Mouse (Mus musculus) mouse trophoblast stem cell (cell line): Measurements from ENCODE around the gene Ube2c.

Experiments
- in situ Hi-C, 2 experiments: fragments of 300-500 bp; cut with MseI, MboI; formaldehyde crosslinking; loops; 2 replicates in 1 of 2; 3 replicates in 1 of 2; pipeline ENCODE4 v1.15.1; 2025

Ube2c gene

DNA sequence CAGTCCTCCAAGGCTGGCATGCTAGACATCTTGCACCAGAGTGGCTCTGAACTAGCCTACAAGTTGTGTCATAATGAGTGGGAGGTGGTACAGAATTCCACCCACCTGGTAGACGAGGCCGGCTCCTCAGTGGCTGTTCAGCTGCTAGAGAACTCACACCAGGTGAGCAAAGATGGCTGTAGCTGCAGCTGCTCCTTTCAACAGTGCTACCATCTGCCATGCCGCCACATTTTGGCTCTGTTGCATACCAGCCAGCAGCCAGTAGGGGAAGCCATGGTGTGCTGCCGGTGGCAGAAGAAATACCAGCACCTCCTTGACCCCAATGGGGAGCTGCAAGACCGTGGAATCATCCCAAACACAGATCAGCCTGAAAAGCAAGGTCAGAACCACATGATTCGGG lies 51.4 kb downstream of the Ube2c start:
- in situ Hi-C loops: no loop called here

DNA sequence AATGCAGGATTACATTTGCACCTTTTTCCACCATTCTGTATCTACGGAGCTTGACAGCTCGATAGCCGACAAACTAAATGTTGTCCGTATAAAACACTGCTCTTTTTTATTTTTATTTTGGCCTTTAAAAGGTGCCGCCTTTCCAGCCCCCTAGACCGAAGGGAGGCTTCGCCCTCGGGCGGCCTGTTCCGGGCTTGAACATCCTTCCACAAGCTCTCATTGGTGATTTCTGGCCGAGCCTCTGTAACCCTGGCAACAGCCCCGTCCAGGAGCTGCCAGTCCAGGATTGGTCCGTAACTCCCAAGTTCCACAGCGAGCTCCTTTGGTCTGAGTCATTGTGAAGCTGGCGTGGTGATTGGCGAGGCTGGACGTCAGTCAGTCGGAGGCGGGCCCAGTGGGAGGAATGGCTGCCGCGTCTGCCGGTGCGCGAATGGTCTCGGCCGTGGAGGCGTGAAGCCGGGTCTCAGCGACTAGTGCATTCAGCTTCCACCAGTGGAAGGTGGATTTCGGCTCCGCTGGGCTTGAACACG lies 53.0 kb downstream of the Ube2c start, which contains the start of gene Zswim1:
TSS of gene Zswim1 (plus strand) at position 51 of the 530 bp plus-strand sequence.
- in situ Hi-C loops: no loop called here

DNA sequence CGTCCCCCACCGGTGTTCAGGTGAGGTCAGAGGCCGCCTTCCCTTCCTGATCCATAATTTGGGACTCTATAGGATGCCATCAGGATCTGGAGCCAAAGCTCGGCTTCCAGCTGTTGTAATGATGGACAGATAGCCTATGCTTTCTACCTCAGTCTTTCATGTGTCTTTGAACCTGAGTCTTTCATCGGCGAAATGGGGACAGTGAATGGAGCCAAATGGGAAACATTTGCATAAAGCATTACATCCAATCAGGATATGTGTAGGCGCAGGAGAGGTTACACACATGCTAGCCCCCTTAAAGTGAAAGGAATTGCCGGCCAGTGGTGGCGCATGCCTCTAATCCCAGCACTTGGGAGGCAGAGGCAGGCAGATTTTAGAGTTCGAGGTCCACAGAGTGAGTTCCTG lies 53.5 kb downstream of the Ube2c start:
- in situ Hi-C loops: no loop called here

DNA sequence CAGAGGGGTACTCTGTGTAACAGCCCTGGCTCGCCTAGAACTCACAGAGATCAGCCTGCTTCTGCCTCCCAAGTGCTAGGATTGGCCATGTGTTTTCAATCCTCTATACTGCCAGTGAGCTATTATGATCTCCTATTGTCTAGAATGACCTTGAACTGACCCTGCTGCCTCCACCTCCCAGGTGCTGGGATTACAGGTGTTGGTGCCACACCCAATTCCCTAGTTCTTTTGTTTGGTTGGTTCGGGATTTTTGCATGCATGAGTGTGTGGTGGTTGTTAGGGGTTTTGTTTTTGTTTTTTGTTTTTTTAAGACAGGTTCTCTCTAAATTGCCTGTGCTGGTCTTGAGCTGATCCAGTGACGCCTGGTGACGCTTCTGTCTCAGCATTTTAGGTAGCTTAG lies 54.3 kb downstream of the Ube2c start:
- in situ Hi-C loops: no loop called here

DNA sequence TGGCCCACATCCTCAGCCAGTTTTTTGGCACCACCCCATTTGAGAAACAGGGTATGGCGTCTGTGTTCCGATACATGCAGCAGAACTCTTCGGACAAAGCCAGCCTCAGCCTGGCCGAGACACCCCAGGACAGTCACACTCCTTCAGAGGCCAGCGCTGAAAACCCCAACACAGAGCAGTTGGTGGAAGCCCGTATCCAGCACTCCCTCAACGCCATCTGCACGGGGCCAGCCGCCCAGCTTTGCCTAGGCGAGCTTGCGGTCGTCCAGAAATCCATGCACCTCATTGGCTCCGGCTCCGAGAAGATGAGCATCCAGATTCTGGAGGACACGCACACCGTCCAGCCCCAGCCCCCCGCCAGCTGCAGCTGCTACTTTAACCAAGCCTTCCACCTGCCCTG lies 55.8 kb downstream of the Ube2c start:
- in situ Hi-C loops: no loop called here

DNA sequence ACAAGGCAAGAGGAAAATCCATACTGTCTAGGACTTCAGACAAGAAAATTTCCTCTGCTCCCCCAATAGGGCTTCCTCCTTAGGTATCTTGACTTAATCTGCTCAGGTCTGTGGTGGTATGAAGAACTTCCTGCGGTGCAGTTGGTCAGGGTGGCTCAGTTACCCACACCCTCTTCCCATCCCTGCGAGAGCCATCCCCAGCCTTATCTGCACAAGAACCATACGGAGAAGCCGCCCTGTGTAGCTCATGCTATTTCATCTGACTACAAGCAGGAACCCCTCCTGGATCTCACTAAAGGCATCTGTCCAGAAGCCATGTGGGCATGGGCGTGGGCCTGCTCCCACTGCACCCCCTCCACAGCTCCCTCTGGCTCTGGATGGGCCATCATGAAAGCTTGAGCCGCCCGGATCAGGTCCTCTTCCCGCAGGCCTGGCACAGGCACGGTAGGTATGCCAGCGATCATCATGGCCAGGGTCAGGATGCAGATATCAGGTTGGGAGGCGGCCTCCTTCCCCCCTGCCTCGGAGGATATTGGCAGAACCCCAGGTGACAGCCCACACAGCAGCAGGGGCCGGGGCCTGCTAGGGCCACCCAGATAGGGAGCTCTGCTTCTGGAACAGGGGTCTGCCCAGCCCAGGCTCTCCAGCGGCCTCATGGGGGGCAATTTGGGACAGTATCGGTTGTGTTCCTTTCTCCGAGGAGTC lies 57.6 kb downstream of the Ube2c start:
- in situ Hi-C loops: no loop called here
